Mouse (Mus musculus) brain, embryonic 18.5 days (tissue): Measurements from ENCODE around the gene Depdc5.
"Not testable (repeated sequence)": the region's sequence is repeated elsewhere in the genome, so short reads cannot be mapped to it uniquely, and the experiment has no call there.

ENCODE experiments used
- DNase-seq: peaks from one replicate; pipeline ENCODE4 v3.0.0-alpha.2; 2012; ENCODE audit warnings: low read depth, low spot score

Depdc5 gene

DNA sequence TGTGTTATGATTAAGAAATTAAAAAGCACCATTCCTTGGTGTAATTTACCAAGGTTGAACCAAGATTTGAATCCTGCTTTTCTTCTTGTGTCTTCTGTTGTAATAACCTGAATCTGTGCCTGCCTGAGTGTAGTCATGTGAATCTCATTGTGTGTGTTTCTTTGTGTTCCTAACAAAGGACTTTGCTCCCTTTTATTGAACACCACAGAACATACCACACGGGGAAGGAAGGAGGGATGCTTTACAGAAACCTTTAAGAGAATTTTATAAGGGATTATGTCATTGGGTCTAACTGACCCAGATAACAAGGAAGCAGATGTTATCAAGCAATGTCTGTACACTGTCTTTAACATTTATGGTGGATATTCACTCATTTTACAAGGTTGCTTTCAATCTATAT is 44.0 kb downstream of the Depdc5 start:
- DNase-seq, result no peak

DNA sequence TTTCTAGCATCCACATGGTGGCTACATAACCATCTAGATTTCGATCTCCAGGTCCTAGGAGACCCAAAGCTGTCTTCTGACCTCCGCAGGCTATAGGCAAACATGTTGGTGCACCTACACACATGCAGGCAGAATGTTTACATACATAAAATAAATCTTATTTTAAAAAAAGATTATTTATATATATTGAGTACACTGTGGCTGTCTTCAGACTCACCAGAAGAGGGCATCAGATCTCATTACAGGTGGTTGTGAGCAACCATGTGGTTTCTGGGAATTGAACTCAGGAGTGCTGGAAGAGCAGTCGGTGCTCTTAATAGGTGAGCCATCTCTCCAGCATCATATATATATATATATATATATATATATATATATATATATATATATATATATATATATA is 50.6 kb downstream of the Depdc5 start:
- DNase-seq, result no peak

DNA sequence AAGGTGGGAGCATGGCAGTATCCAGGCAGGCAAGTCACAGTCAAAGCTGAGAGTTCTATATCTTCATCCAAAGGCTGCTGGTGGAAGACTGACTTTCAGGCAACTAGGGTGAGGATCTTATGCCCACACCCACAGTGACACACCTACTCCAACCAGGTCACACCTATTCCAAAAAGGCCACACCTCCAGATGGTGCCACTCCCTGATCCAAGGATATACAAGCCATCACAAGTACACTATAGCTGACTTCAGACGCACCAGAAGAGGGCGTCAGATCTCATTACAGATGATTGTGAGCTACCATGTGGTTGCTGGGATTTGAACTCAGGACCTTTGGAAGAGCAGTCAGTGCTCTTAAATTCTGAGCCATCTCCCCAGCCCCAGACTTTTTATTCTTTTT is 55.8 kb downstream of the Depdc5 start:
- not testable (repeated sequence) for DNase-seq

DNA sequence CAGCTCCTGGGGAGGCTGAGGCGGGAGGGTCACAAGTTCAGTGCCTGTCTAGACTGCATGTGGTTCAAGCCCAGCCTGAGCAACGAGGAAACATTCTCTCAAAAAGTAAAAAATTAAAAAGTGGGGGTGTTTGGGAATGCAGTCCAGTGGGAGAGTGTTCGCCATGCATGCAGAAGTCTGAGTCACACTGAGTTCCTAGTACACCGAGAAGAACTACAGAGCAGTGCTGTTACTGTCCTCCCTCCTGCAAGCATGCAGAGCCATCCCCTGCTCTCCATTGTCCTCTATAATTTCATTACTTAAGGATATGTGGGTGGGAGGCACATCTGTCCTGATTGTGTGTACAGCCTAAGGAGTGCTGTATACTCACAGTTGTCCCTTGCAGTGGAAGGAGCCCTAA is 59.4 kb downstream of the Depdc5 start:
- DNase-seq, result no peak

DNA sequence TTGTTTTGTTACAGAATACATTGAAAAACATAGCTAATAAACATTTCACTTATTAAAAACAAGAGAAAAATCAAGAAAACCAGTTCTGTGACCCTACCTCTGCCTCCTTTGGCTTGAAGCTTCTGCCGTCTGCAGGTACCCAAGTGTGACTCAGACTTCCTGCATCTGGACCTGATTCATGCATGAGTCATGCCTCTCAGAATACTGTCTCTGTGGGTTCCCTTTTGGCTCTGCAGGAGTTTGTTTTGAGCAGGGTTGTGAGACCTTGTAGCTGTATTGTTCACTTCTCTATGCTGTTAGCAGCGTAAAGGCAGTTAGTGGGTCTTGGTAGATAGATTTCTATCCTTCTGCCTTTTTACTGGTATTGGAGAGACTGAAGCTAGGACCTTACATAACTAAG is 67.3 kb downstream of the Depdc5 start:
- no peak for DNase-seq

DNA sequence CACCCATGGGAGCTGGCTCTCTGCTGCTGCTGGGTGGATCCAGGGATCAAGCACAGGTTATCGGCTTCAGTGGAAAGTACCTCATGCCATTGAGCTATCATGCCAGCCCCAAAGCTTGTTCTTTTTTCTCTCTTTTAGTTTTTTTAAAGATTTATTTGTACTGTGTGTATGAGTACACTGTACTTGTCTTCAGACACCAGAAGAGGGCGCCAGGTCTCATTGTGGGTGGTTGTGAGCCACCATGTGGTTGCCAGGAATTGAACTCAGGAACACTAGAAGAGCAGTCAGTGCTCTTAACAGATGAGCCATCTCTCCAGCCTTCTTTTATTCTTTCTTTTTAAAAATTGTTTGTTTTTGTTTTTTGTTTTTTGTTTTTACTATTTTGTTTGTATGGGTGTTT is 71.2 kb downstream of the Depdc5 start:
- no peak for DNase-seq

DNA sequence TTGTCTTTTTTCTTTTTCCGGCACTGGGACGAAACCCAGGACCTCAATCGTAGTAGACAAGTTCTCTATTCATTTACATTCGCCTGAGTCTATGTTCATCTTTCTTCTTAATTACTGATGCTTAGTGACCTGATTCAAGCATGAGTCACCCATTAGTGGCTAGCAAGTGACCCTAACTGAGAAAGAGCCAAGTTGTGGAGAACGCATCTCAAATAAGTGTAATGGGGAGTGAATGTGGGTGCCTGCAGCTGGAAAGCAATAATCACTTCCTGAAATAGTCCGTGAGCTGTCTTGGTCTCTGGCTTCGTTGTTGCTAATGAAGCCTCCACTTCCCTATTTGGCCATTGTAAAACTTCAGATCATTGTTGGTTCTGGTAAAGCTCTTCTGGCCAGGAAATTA is 77.1 kb downstream of the Depdc5 start:
- DNase-seq, result no peak

DNA sequence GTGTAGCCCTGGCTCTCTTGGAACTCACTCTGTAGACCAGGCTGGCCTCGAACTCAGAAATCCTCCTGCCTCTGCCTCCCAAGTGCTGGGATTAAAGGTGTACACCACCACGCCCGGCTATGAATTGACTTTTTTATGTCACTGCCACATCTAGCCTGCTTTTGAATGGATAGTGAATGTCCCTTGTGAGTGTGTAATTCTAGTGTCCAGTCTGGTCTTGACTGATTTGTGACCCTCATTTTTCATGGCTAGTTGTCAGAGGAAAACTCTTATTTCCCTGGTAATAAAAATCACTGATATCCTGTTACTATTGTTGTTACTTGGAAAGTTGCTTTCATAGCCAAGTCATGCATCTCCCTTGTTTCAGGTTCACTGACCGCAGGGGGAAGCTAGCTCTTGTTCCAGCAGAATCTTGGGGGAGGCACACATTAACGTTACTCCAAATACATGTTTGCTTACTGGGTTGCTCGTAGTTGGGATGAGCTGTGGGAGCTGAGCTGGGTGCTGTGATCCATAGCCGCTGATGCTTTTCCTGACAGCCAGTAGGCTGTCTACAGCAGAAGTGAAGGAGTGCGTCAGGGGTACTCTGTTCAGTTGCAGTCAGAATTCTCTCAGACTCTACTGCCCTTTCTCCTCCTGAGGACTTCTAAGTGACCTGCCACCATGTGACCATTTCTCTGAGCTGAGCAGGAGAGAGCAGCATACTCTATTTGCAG is 77.9 kb downstream of the Depdc5 start:
- no peak for DNase-seq

DNA sequence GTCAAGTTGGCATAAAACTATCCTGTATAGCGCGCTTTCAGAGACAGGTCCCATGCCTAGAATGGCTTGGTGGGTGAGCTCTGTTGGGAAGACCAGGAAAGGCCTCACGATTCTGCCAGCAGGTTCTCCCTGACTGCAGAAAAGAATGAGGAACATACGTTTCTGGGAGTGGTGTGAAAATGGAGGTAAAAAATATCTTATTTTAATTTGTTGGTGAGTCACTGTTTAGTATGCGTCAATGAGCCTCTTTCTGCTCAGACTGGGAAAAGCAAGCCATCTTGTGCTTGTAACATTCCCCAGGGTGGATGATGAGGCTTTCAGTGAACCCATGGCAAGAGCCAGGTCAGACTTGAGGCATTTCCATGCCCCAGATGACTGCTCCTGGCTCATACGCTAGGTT is 86.6 kb downstream of the Depdc5 start:
- DNase-seq, result no peak

DNA sequence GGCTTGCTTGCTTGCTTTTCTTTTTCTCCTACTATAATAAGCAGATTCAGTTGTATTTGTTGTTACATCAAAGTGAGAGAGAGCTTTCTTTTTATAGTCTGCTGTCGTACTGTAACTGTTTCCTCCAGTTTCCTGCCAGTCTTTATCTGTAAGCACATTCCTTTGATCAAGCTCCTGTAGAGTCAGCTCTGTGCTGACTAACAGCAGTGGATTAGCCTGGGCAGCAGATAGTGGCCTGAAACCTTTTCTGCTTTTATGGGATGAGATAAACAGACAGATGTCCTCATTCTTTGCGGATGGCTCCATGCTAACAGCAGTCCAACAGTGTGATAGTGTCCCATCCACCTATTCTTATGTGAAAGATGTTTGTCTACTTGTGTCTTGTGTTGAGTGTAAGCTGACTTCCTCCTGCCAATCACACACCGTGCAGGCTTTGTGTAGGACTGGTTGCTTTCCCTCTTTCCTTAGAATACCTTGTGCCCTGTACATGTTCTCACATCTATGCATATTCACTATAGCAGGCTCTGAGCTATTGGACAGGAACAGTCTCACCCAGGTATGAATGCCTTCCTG is 87.3 kb downstream of the Depdc5 start:
- no peak for DNase-seq

DNA sequence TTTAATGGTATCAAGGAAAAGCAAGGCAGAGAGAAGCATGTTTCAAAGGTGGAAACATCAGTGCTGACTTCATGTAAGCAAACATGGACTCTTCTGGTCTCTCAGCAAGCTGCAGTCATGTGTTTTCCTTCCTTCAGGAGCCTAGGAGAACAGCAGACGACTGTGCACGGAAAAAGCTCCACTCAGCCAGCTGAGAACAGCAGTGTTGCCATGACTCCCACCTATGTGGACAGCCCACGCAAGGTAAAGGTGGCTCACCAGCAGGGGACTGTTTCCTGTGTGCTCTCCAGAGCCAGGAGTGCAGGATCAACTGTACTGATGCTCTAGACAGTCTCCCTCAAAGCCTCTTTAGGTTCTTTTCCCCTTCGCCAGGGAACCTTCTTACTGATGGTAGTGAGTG is 92.2 kb downstream of the Depdc5 start:
- DNase-seq, result no peak

DNA sequence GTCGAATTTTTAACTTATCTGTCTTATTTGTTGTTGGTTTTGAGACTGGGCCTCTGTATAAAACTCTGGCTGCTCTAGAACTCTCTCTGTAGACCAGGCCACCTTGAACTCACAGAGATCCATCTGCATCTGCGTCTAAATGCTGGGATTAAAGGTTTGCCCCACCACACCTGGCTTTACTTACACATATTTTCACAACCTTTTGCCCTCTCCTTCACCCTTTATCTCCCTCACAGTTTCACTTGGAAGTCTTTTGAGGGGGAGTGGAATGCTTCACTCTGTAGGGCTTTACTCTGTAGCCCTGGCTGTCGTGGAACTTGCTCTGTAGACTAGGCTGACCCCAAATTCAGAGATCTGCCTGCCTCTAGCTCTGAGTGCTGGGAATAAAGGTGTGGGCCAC is 98.1 kb downstream of the Depdc5 start:
- no peak for DNase-seq

DNA sequence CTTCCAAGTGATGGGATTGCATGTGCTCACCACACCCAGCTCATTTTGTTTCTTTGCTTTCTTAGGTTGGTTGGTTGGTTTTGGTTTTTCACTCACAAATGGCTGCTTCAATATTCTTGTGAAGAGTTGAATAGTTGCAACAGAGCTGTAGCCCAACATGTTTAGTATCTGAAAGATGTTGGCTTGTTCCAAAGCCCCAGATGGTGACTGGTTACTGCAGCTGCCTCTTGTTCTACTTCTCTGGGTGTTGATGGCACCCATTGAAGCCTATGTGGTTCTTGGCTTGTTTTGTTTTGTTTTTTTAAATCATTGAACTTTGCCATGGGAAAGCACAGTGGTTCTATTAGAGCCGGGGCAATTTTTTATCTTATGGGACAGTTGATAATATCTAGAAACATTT is 99.1 kb downstream of the Depdc5 start:
- DNase-seq, result no peak

DNA sequence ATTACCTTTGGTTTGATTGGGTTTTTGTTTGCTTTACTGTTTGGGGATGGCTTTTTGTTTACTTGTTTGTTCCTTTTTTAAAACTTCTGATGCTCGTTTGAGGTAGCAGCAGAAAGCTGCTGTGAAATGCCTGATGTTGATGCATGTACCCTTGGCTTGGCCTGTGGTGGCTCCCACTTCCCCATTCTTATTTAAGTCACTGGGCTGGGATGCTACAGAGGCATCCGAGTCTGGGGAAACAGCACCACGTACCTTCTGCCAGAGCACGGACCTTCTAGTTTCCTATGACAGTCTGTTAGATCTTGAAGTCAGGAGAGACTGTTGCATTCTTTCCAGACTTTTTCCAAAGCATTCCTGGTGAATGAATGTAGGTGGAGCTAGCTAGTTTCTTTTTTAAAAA is 113.0 kb downstream of the Depdc5 start:
- no peak for DNase-seq

DNA sequence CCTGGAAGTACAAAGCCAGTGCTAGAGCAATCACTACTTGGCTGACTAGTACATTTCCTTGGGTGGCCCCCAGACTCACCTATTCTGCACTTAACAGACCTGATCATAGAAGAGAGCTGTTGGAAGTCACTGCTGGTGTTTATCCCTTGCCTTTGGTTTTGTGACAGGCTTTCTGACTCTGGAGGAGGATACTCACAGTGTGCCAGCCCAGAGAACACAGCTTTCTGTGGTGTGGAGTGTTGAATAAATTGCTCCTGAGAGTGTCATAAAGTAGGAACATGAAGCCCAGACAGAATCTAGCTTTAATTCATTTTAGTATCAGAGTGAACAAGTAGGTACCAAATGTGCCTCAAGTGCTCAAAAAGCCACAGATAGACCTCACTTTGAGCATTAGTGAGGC is 113.7 kb downstream of the Depdc5 start:
- no peak for DNase-seq

DNA sequence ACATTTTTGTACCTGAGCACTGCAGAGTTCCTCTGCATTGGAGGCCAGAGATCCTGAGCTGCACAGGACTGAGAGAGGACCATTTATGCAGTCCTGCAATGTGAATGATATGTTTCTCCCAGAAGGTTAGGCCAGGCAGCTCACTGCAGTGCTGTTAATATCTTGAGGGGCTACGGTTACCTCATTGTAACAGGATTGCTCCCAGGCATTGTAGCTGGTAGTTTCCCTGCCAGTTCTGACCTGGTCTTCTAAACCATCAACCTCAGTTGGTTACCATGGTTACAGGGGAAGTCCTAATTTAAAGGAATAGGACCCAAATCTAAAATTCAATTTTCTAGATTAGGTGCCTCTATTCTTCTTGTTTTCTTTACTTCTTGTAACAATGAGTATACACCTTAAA is 121.9 kb downstream of the Depdc5 start:
- no peak for DNase-seq

DNA sequence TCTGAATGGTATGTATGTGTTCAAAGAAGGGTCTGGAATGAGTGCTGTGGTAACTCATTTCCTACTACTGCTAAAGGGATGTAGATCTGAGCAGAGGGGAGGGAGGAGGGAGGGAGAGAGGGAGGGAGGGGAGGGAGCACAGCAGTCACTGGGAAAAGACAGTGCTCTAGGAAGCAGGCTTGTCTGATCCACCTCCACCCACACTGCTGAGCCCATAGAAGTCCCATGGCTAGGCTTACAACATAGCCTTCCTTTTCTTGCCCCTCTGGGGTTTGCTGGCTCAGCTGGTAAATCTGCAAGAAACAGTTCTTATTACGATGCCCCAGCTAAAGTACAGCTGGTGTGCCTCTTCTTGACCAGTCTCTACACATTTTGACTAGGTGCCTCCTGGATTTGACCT is 124.4 kb downstream of the Depdc5 start:
- no peak for DNase-seq

DNA sequence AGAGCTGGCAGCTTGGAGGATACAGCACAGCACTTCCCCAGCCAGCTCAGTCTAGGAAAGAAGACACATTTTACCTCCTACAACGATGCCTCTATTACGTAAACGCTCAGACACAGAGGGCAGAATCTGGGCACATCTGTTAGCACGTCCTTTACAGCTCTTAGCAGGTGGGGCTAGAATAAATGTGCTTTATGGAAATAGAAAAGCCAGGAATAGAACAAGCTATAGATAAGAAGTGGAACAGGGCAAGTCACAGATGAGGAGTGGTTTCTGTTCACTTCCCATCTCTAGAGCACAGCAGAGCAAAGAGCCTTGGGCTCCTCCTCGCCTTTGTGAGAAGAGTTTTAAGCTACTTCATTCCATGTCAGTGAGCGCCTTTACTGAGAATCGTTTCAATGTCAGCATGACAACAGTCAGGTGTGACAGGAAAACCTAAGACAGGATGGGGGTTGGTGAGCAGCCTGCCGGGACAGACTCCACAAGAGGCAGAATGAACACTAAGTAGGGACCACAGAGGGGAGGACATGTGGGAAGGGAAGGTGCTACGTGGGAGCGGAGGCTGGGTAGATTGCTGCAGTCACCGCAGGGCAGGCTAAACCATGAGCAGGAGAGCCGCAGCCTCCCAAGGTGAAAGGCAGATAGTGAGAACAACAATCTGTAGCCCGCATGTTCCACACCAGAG is 126.6 kb downstream of the Depdc5 start:
- no peak for DNase-seq

DNA sequence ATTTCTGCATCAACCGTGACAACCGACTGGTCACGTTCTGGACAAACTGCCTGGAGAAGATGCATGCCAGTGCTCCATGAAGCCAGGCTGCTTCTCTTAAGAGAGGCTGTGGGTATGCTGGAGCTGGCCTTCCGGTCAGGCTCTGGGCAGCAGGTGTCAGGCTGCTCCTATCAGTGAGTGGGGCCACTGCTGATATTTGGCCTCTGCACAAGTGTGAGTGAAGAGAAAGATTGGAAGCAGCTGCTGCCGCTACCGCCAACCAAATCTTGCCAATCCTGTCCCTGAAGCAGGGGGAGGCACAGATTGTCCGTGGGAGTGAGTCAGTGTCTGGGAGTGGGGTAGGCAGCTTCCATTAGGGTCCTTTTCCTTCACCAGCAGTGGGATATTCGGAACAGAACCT is 127.7 kb downstream of the Depdc5 start:
- DNase-seq, result no peak

DNA sequence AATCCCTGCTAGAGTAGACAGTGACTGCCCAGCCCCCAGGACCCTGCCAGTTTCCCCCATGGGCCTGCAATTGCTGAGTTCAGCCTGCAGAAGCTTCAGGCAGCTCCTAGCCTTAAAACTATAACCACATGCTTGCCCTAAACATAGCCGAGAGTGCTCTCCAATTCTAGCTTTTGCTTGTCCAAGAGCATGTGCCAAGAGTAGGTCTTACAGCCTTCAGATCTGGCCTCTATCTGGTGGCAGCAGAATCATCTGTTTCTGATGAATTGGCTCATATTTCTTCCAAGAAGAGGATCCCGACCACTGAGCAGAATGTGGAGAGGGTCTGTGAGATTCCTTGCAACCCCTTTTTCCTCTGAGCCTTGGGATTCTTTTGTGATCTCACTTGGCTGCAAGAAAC is 131.0 kb downstream of the Depdc5 start:
- no peak for DNase-seq

DNA sequence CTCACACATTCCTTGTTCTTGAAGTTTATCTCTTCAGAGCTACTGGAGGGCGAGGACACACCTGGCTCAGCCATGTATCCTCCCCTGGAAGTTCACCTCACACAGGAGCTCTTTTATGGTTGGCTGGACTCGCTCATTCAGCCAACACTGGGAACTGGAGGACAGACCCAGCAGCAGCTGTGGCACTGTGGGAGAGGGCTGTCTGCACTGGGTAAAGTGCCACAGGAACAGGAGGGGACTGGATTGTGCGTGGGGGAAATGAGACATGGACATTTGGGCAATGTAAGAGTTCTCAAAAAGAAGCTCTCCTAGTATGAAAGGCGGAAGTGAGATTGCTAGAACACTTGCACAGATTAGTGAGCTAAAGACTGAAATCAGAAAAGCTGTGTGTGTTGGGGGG is 132.3 kb downstream of the Depdc5 start:
- no peak for DNase-seq

DNA sequence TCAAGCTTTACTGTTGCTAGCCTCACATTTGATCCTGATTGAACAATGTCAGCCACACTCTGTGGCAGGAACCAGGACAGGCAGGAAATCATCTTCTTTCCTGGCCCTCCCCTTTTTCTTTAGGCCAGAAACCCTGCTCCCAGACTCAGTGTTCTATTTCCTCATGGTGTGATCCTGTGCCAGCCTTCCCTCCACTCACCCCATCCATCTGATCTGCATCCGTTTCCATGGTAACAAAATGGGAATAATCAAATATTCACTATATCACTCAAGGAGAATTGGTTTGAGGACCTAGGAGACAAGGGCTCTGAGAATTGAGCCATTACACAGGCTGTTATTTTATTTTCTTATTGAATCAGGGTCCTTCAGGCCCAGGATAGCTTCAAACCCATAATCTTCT is 133.1 kb downstream of the Depdc5 start:
- DNase-seq, result no peak

DNA sequence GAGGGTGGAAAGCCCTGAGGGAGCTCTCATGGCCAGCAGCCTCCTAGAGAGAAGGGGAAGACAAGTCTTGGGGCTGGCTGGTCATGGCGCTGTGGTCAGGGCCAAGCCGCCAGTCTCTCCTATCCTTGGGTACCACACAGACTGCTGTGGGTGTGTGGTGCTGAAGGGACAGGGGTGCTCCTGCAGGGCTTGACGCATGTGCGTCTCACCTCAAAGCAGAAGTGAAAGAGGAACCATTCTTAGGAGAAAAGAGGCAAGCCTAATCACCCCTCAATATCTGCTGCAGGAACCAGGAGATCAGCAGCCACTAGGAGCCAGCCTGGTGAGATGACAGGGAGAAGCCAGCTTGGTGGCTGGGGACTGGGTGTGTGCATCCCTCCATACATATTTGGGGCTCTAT is 134.2 kb downstream of the Depdc5 start:
- DNase-seq, result no peak
